Mouse (Mus musculus) myocyte (in vitro differentiated cells): ENCODE data around the gene Nsmce4a.

ENCODE experiments used
- E2F4 ChIP-seq: IDR thresholded peaks from one replicate; pipeline ENCODE4 v1.6.1; 2011; ENCODE audit warnings: mild to moderate bottlenecking, control low read depth, moderate library complexity; ENCODE audit not compliant: insufficient read depth
- MAX ChIP-seq: IDR thresholded peaks from one replicate; pipeline ENCODE4 v1.6.1; 2011; ENCODE audit warnings: low read depth, mild to moderate bottlenecking, control low read depth
- MYOG ChIP-seq, 3 experiments: IDR thresholded peaks; one replicate each; pipeline ENCODE4 v1.6.1; 2011; ENCODE audit warnings: control low read depth in 2 of 3, low read depth in 2 of 3, mild to moderate bottlenecking in 2 of 3; ENCODE audit not compliant: insufficient read length in 2 of 3, control insufficient read depth in 1 of 3, insufficient read depth in 1 of 3
- POLR2A ChIP-seq: IDR thresholded peaks from one replicate; pipeline ENCODE4 v1.6.1; 2011; ENCODE audit warnings: low read depth, mild to moderate bottlenecking, control low read depth, moderate library complexity; ENCODE audit not compliant: insufficient read length
- REST ChIP-seq: IDR thresholded peaks from one replicate; pipeline ENCODE4 v1.6.1; 2011; ENCODE audit warnings: mild to moderate bottlenecking, control low read depth, moderate library complexity; ENCODE audit not compliant: insufficient read depth, insufficient read length
- TCF12 ChIP-seq: IDR thresholded peaks from one replicate; pipeline ENCODE4 v1.6.1; 2011; ENCODE audit warnings: mild to moderate bottlenecking, control low read depth; ENCODE audit not compliant: poor library complexity, insufficient read depth, severe bottlenecking
- USF1 ChIP-seq: IDR thresholded peaks from one replicate; pipeline ENCODE4 v1.6.1; 2011; ENCODE audit warnings: low read depth, mild to moderate bottlenecking, control low read depth, moderate library complexity

- no peak for TF ChIP-seq POLR2A
- no peak for TF ChIP-seq MAX
- TF ChIP-seq E2F4, result no peak
- TF ChIP-seq TCF12, result no peak
- no peak for TF ChIP-seq MYOG (IDR thresholded peaks at IDR 0.05; ENCODE audit: control insufficient read depth in 1 of 3, insufficient read depth in 1 of 3, insufficient read length in 2 of 3, low read depth in 2 of 3)
- TF ChIP-seq USF1, result no peak
- TF ChIP-seq REST, result no peak
These were observed 2.4 kb downstream of the Nsmce4a start for GRCm38 (mm10) chr7:130570472-130570871.
